Mouse (Mus musculus): ENCODE data around the gene F2rl1. TPM values are rescaled to one million over a fixed set of nuclear protein-coding genes. Genes with fewer than 3 reads are reported as not detected.
A peak's percentile ranks its signal among the peaks of the same experiment; 100 is the strongest.

The F2rl1 gene
- polyA plus RNA-seq, 1 experiment from 2014 or later, result 0.08 TPM

GRCm38 (mm10) chr13:95481428-95481827, 43.6 kb downstream of the F2rl1 start:
- Histone ChIP-seq H3K27ac (ENCODE audit: low read depth, low read length) (no peak overlapping the region), H3K9ac (ENCODE audit: low read depth, low read length) (no peak overlapping the region), H3K36me3 (ENCODE audit: control insufficient read depth, insufficient read depth, low read length) (no peaks in the 10 kb centered on the region), H3K9me3 (ENCODE audit: control insufficient read depth, low read length) (no peaks in the 10 kb centered on the region), H3K4me1 (ENCODE audit: control insufficient read depth, insufficient read depth, low read depth, low read length) (no peaks in the 10 kb centered on the region), H3K27me3 (replicated peaks; ENCODE audit: control insufficient read depth, insufficient read depth, low read length) (no peaks in the 10 kb centered on the region), H3K4me3 (ENCODE audit: low read length) (no peak overlapping the region), H3K4me2 (ENCODE audit: low read length) (no peak overlapping the region)
- 14% methylated on average over 4 of the region's 4 CpGs for WGBS
- peak; percentile 84 for ATAC-seq

DNA sequence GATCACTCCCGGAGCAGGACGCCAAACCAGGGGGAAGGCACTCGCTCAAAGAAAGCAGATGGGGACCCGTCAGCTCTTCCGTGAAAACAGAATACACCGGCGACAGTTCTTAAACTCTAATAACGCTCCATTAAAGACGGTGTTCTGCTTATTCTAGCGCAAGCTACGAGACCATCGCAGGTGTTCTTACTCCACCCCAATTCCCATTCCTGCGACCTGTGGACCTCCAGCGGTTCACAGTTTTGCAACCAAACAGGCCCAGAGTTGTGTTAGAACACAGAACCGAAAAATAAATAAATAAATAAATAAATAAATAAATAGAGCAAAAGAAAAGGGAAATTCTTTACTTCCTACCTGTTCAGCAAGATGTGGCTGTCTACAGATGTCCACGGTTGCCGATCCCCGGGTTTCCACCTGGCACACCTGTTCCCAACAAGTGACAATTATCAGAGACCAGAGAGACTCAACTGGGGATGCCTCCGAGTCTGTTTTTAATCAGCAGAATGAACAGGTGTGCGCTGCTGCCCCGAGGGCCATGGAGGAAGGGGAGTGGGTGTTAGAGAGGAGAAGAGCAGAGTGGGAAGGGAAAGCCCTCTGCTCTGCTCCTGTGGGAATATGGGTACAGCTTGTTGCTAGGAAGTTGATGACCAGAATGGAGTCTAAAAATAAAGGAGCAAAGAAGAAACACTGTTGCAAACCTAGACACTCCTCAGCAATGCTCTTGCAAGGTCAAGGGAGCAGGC, 46.2 kb downstream of the F2rl1 start, which contains the start of gene S100z:
Gene S100z (minus strand): TSS at position 51 of the 743 bp plus-strand sequence.
- Histone ChIP-seq H3K4me2 (ENCODE audit: low read length) (no peak within 1 kb of the TSS), H3K9me3 (ENCODE audit: control insufficient read depth, low read length) (no peaks in the 10 kb centered on the region), H3K36me3 (ENCODE audit: control insufficient read depth, insufficient read depth, low read length) (no peaks in the 10 kb centered on the region), H3K9ac (ENCODE audit: low read depth, low read length) (no peak within 1 kb of the TSS), H3K4me3 (ENCODE audit: low read length) (no peak within 1 kb of the TSS), H3K4me1 (ENCODE audit: control insufficient read depth, insufficient read depth, low read depth, low read length) (no peaks in the 10 kb centered on the region), H3K27ac (ENCODE audit: low read depth, low read length) (no peak within 1 kb of the TSS), H3K27me3 (replicated peaks; ENCODE audit: control insufficient read depth, insufficient read depth, low read length) (no peaks in the 10 kb centered on the region)
- WGBS, result 91% methylated on average over 21 of the region's 21 CpGs
- ATAC-seq, result no peak

GRCm38 (mm10) chr13:95477173-95477572, 47.9 kb downstream of the F2rl1 start:
- Histone ChIP-seq H3K36me3 (ENCODE audit: control insufficient read depth, insufficient read depth, low read length) (no peaks in the 10 kb centered on the region), H3K4me2 (ENCODE audit: low read length) (no peak overlapping the region), H3K9me3 (ENCODE audit: control insufficient read depth, low read length) (no peaks in the 10 kb centered on the region), H3K27ac (ENCODE audit: low read depth, low read length) (no peak overlapping the region), H3K4me3 (ENCODE audit: low read length) (no peak overlapping the region), H3K27me3 (replicated peaks; ENCODE audit: control insufficient read depth, insufficient read depth, low read length) (no peaks in the 10 kb centered on the region), H3K9ac (ENCODE audit: low read depth, low read length) (no peak overlapping the region), H3K4me1 (ENCODE audit: control insufficient read depth, insufficient read depth, low read depth, low read length) (no peaks in the 10 kb centered on the region)
- WGBS, result 77% methylated on average over 6 of the region's 6 CpGs
- no peak for ATAC-seq

DNA sequence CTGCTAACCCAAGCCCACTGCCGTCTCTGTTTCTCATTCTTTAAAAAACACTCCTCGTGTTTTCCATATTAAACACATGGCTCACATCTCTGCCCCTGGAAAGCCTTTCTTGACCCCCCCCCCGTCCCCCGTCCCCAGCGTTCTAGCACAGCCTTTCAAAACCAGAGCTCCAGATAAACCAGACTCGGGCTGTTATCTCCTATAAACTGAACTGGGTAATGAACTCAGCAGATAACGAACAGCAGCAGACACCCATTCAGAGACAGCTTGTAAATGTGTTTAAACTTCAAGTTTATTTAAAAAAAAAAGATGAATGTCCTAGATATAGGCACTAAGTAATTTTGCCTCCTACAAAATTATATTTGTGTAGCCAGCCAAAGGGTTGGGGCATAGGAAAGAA, 49.9 kb downstream of the F2rl1 start:
- no peaks in the 10 kb centered on the region for H3K36me3 ChIP-seq (ENCODE audit: control insufficient read depth, insufficient read depth, low read length)
- H3K27ac ChIP-seq (ENCODE audit: low read depth, low read length), result no peak overlapping the region
- H3K27me3 ChIP-seq (replicated peaks; ENCODE audit: control insufficient read depth, insufficient read depth, low read length), result no peaks in the 10 kb centered on the region
- H3K9ac ChIP-seq (ENCODE audit: low read depth, low read length), result no peak overlapping the region
- no peaks in the 10 kb centered on the region for H3K9me3 ChIP-seq (ENCODE audit: control insufficient read depth, low read length)
- H3K4me3 ChIP-seq (ENCODE audit: low read length), result no peak overlapping the region
- H3K4me1 ChIP-seq (ENCODE audit: control insufficient read depth, insufficient read depth, low read depth, low read length), result no peaks in the 10 kb centered on the region
- WGBS, result 75% methylated on average over 7 of the region's 7 CpGs
- no peak overlapping the region for H3K4me2 ChIP-seq (ENCODE audit: low read length)
- ATAC-seq, result no peak

DNA sequence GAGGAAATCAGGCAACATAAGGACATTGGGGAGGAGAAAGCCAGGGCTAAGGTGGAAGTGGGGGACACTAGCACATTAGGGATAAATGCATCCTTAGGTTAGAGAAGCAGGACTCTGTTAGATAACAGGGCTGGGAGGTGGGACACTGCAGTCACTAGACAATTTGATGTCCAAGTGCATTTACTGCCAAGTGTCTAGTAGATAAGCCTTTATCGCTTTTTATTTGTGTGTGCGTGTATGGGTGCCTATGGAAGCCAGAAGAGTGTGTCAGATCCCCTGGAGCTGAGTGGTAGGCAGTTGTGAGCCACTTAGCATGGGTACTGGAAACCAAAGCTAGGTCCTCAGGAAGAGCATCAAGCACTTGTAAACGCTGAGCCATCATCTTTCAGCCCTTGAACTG, 50.7 kb downstream of the F2rl1 start:
- H3K9ac ChIP-seq (ENCODE audit: low read depth, low read length), result no peak overlapping the region
- no peaks in the 10 kb centered on the region for H3K27me3 ChIP-seq (replicated peaks; ENCODE audit: control insufficient read depth, insufficient read depth, low read length)
- WGBS, result 88% methylated on average over 3 of the region's 3 CpGs
- H3K4me2 ChIP-seq (ENCODE audit: low read length), result no peak overlapping the region
- no peaks in the 10 kb centered on the region for H3K4me1 ChIP-seq (ENCODE audit: control insufficient read depth, insufficient read depth, low read depth, low read length)
- no peak overlapping the region for H3K4me3 ChIP-seq (ENCODE audit: low read length)
- no peaks in the 10 kb centered on the region for H3K9me3 ChIP-seq (ENCODE audit: control insufficient read depth, low read length)
- no peak for ATAC-seq
- H3K36me3 ChIP-seq (ENCODE audit: control insufficient read depth, insufficient read depth, low read length), result no peaks in the 10 kb centered on the region
- H3K27ac ChIP-seq (ENCODE audit: low read depth, low read length), result no peak overlapping the region

GRCm38 (mm10) chr13:95470970-95471369, 54.1 kb downstream of the F2rl1 start:
- no peaks in the 10 kb centered on the region for H3K4me1 ChIP-seq (ENCODE audit: control insufficient read depth, insufficient read depth, low read depth, low read length)
- H3K36me3 ChIP-seq (ENCODE audit: control insufficient read depth, insufficient read depth, low read length), result no peaks in the 10 kb centered on the region
- ATAC-seq, result no peak
- WGBS, result 76% methylated on average over 2 of the region's 2 CpGs
- no peaks in the 10 kb centered on the region for H3K27me3 ChIP-seq (replicated peaks; ENCODE audit: control insufficient read depth, insufficient read depth, low read length)
- no peaks in the 10 kb centered on the region for H3K9me3 ChIP-seq (ENCODE audit: control insufficient read depth, low read length)
- no peak overlapping the region for H3K9ac ChIP-seq (ENCODE audit: low read depth, low read length)
- H3K4me2 ChIP-seq (ENCODE audit: low read length), result no peak overlapping the region
- H3K27ac ChIP-seq (ENCODE audit: low read depth, low read length), result no peak overlapping the region
- H3K4me3 ChIP-seq (ENCODE audit: low read length), result no peak overlapping the region

Other genes with a start within 250 kb of the F2rl1 start
- 33.1 and 34.1 TPM in 2 replicates for gene Zbed3, start 201.6 kb downstream of the F2rl1 start, polyA plus RNA-seq (2015; fragmentation: Nextera tagmentation; extraction: Ambion mirVana)
- gene Aggf1, start 149.9 kb downstream of the F2rl1 start, polyA plus RNA-seq (2015; fragmentation: Nextera tagmentation; extraction: Ambion mirVana), result 31.4 and 33.0 TPM in 2 replicates
- gene Crhbp, start 80.3 kb downstream of the F2rl1 start, polyA plus RNA-seq (2015; fragmentation: Nextera tagmentation; extraction: Ambion mirVana), result 8.2 and 11.7 TPM in 2 replicates
- not detected in 2 replicates for gene S100z, start 46.5 kb downstream of the F2rl1 start, polyA plus RNA-seq (2015; fragmentation: Nextera tagmentation; extraction: Ambion mirVana)
- gene F2r, start 93.3 kb upstream of the F2rl1 start, polyA plus RNA-seq (2015; fragmentation: Nextera tagmentation; extraction: Ambion mirVana), result 55.8 and 59.4 TPM in 2 replicates
- 0.89 TPM in 2 replicates for gene F2rl2, start 171.6 kb upstream of the F2rl1 start, polyA plus RNA-seq (2015; fragmentation: Nextera tagmentation; extraction: Ambion mirVana)